Mouse (Mus musculus) kidney, embryonic 16.5 days (tissue): Measurements from ENCODE around the gene Rbp7. TPM values are rescaled to one million over a fixed set of nuclear protein-coding genes. Genes with fewer than 3 reads are reported as not detected.
"Not testable (repeated sequence)": the region's sequence is repeated elsewhere in the genome, so short reads cannot be mapped to it uniquely, and the experiment has no call there.

Experiments
- ATAC-seq: fragments of 200-750 bp; cut with Nextera tagmentation; 2 replicates; pipeline ENCODE4 v1.8.0; 2017; ENCODE audit warnings: moderate TSS enrichment; ENCODE audit not compliant: low FRiP score, low TSS enrichment
- H3K27ac ChIP-seq: fragments of 300-500 bp; sonication (generic); 2 replicates; pipeline ENCODE4 v1.5.1; 2014; ENCODE audit warnings: low read length
- H3K27me3 ChIP-seq: fragments of 300-500 bp; sonication (generic); 2 replicates; pipeline ENCODE4 v1.6.1; 2014; ENCODE audit warnings: low read length, control low read depth, mixed read lengths; ENCODE audit not compliant: insufficient read depth
- H3K36me3 ChIP-seq: fragments of 300-500 bp; sonication (generic); 2 replicates; pipeline ENCODE4 v1.6.1; 2014; ENCODE audit warnings: low read length, control low read depth, mixed read lengths; ENCODE audit not compliant: insufficient read depth
- H3K4me1 ChIP-seq: fragments of 300-500 bp; sonication (generic); 2 replicates; pipeline ENCODE4 v1.6.1; 2014; ENCODE audit warnings: low read length, control low read depth, mixed read lengths; ENCODE audit not compliant: insufficient read depth
- H3K4me2 ChIP-seq: fragments of 300-500 bp; sonication (generic); replicated peaks from 2 replicates; pipeline ENCODE4 v1.6.1; 2014; ENCODE audit warnings: low read depth, low read length
- H3K4me3 ChIP-seq: fragments of 300-500 bp; sonication (generic); 2 replicates; pipeline ENCODE4 v1.5.1; 2014; ENCODE audit warnings: mild to moderate bottlenecking, low read length
- H3K9ac ChIP-seq: fragments of 300-500 bp; sonication (generic); replicated peaks from 2 replicates; pipeline ENCODE4 v1.6.1; 2014; ENCODE audit warnings: low read length
- H3K9me3 ChIP-seq: fragments of 300-500 bp; sonication (generic); 2 replicates; pipeline ENCODE4 v1.6.1; 2016; ENCODE audit warnings: low read length, control low read depth
- WGBS: fragments of 180-500 bp; shearing (Covaris S2); extraction: QIAGEN DNeasy Blood & Tissue Kit; methylation state at CpG from one replicate; pipeline ENCODE4 v1.1.7; 2014; 5-methylcytosine and 5-hydroxymethylcytosine counted together
- polyA plus RNA-seq: library from polyadenylated mRNA; unstranded; fragments of >200 nt; fragmentation: Nextera tagmentation; extraction: Ambion mirVana; gene quantifications from 2 replicates; pipeline ENCODE4 v1.2.1, GENCODE M21; 2015

Gene Rbp7
- polyA plus RNA-seq, 1 experiment from 2014 or later: 1.3 TPM

DNA sequence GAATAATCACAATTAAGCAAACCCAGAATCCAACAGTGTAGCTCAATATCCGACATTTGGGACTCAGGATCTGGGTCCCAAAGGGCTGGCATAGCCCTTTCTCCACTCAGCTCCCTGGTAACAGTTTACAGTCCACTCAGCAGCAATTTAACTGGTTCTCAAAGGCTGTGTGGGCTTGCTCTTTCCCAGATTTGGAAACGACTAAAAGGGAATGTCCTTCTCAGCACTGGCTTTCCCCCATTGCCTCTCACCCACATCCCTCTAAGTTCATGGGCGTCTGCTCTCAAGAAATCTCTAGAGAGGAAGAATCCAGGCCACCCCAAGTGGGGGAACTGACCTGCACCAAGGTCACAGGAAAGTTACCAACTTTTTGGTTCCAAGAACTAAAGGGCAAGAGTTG is 29.8 kb upstream of the Rbp7 start:
- Histone ChIP-seq H3K4me2 (peak overlapping the region; percentile 81), H3K9me3 (no peaks in the 10 kb centered on the region), H3K4me1 (peaks cover 12% of the 10 kb centered on the region), H3K4me3 (peak overlapping the region; percentile 74), H3K36me3 (peaks cover 19% of the 10 kb centered on the region), H3K27ac (peak overlapping the region; percentile 82), H3K9ac (peak overlapping the region; percentile 81), H3K27me3 (no peaks in the 10 kb centered on the region)
- WGBS: 48% methylated on average over 3 of the region's 3 CpGs
- ATAC-seq: peak; percentile 24; the same call in 1 of the 2 replicates

DNA sequence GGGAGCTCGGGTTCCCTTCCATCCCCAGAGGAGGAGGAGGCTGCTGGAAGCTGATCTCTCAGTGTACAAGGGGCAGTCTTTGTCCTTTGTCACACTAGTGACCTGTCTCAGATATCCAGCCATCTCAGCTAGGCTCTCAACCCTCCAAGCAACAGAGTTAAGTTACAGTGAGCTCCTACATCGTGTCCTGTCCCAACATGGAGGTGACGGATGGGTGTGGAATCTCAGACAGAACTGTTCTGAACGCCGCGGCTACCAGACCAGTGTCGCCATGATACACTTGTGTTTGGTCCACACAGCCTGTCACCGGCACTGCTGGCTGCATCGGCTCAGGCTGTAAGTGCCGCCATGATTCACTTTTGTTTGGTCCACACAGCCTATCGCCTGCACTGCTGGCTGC is 22.3 kb upstream of the Rbp7 start, which contains the start of gene Tmem274:
Gene Tmem274, plus strand, starts transcription at position 301 of the 400 bp plus-strand sequence.
- no peak within 1 kb of the TSS for H3K27ac ChIP-seq
- H3K9me3 ChIP-seq: no peaks in the 10 kb centered on the region
- ATAC-seq: no peak
- H3K4me3 ChIP-seq: no peak within 1 kb of the TSS
- no peak within 1 kb of the TSS for H3K9ac ChIP-seq
- peaks cover 6% of the 10 kb centered on the region for H3K36me3 ChIP-seq
- 69% methylated on average over 11 of the region's 11 CpGs for WGBS
- H3K4me1 ChIP-seq: no peaks in the 10 kb centered on the region
- no peak within 1 kb of the TSS for H3K4me2 ChIP-seq
- H3K27me3 ChIP-seq: no peaks in the 10 kb centered on the region

- Histone ChIP-seq H3K9ac (no peak overlapping the region), H3K27ac (no peak overlapping the region), H3K9me3 (no peaks in the 10 kb centered on the region), H3K4me1 (no peaks in the 10 kb centered on the region), H3K4me3 (no peak overlapping the region), H3K4me2 (no peak overlapping the region), H3K36me3 (peaks cover 6% of the 10 kb centered on the region), H3K27me3 (no peaks in the 10 kb centered on the region)
- ATAC-seq: no peak
- 57% methylated on average over 7 of the region's 7 CpGs for WGBS
Measured at GRCm38 (mm10) chr4:149475096-149475495, 20.3 kb upstream of the Rbp7 start.

DNA sequence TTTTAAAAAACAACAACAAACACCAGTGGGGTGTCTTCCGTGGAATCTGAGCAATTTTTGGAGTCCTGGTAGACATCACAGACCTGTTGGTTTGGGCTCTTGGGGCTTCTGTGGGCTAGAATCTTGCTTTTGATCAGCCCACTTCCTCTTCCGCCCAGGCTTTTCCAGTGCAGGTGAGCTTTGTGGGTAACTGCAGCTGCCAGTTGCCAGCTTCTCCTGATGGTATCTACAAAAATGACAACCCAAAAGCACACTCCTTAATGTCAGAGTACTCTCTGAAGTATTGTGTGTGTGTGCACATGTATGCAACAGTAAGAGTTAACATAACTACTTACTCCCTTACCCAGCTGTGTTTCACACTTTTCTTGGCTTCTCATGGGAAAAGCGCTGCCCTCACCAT is 14.8 kb upstream of the Rbp7 start:
- Histone ChIP-seq H3K27me3 (no peaks in the 10 kb centered on the region), H3K4me2 (no peak overlapping the region), H3K9me3 (no peaks in the 10 kb centered on the region), H3K36me3 (peaks cover 15% of the 10 kb centered on the region), H3K4me1 (no peaks in the 10 kb centered on the region), H3K4me3 (no peak overlapping the region), H3K9ac (no peak overlapping the region), H3K27ac (no peak overlapping the region)
- no peak for ATAC-seq
- 94% methylated on average over 3 of the region's 3 CpGs for WGBS

DNA sequence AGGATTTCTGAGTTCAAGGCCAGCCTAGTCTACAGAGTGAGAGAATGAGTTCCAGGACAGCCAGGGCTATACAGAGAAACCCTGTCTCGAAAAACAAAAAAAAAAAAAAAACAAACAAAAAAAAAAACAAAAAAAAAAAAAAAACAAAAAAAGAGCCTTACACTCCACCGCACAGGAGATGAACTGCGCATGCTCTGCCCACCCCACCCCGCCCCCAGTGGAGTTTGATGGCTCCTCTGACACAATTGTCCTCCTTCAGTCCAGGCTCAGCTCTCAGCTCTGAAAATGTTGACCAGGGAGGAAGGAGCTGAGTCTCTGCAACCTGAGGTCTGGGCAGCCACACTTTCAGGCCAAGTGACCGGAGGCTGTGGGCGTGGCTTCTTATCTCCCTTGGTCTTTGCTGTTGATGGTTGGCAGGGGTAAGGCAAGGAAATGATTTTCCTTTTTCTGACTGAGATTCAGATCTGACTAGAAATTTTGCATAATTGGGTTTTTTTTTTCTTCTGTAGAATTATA is 8.7 kb upstream of the Rbp7 start:
- 68% methylated on average over 6 of the region's 6 CpGs for WGBS
- no peak overlapping the region for H3K27ac ChIP-seq

GRCm38 (mm10) chr4:149462305-149462971 is 7.7 kb upstream of the Rbp7 start:
- no peak overlapping the region for H3K27ac ChIP-seq
- no peak overlapping the region for H3K4me3 ChIP-seq
- no peaks in the 10 kb centered on the region for H3K4me1 ChIP-seq
- H3K36me3 ChIP-seq: no peaks in the 10 kb centered on the region
- 82% methylated on average over 6 of the region's 6 CpGs for WGBS
- no peaks in the 10 kb centered on the region for H3K9me3 ChIP-seq
- no peak overlapping the region for H3K4me2 ChIP-seq
- no peaks in the 10 kb centered on the region for H3K27me3 ChIP-seq
- H3K9ac ChIP-seq: no peak overlapping the region
- no peak for ATAC-seq

More for the DNA sequence above, 8.7 kb upstream of the Rbp7 start:
- Histone ChIP-seq H3K9me3 (no peaks in the 10 kb centered on the region), H3K27me3 (no peaks in the 10 kb centered on the region), H3K9ac (no peak overlapping the region), H3K4me1 (no peaks in the 10 kb centered on the region), H3K4me2 (no peak overlapping the region), H3K4me3 (no peak overlapping the region), H3K36me3 (no peaks in the 10 kb centered on the region; the same call in 1 of the 2 replicates)
- ATAC-seq: no peak

- Histone ChIP-seq H3K4me2 (no peak overlapping the region), H3K27me3 (no peaks in the 10 kb centered on the region), H3K4me3 (no peak overlapping the region), H3K4me1 (no peaks in the 10 kb centered on the region), H3K27ac (no peak overlapping the region), H3K36me3 (no peaks in the 10 kb centered on the region), H3K9me3 (no peaks in the 10 kb centered on the region), H3K9ac (no peak overlapping the region)
- no peak for ATAC-seq
- 58% methylated on average over 6 of the region's 7 CpGs for WGBS
Measured at GRCm38 (mm10) chr4:149461579-149462304, 7.0 kb upstream of the Rbp7 start.

GRCm38 (mm10) chr4:149460475-149460874 is 5.7 kb upstream of the Rbp7 start:
- not testable (repeated sequence) for H3K4me1 ChIP-seq, H3K4me2 ChIP-seq, ATAC-seq, H3K27ac ChIP-seq, H3K36me3 ChIP-seq, H3K9me3 ChIP-seq, H3K4me3 ChIP-seq, H3K27me3 ChIP-seq, H3K9ac ChIP-seq
- 93% methylated on average over 2 of the region's 2 CpGs for WGBS

- 80% methylated on average over 1 of the region's 1 CpGs for WGBS
- no peaks in the 10 kb centered on the region for H3K9me3 ChIP-seq
Measured at GRCm38 (mm10) chr4:149459425-149459824, 4.6 kb upstream of the Rbp7 start.

GRCm38 (mm10) chr4:149458526-149458925 is 3.7 kb upstream of the Rbp7 start:
- Histone ChIP-seq H3K4me3 (no peak overlapping the region), H3K9ac (no peak overlapping the region), H3K27me3 (no peaks in the 10 kb centered on the region), H3K4me2 (no peak overlapping the region), H3K36me3 (no peaks in the 10 kb centered on the region), H3K4me1 (no peaks in the 10 kb centered on the region), H3K27ac (no peak overlapping the region), H3K9me3 (no peaks in the 10 kb centered on the region)
- WGBS: 73% methylated on average over 5 of the region's 5 CpGs
- ATAC-seq: no peak

More at GRCm38 (mm10) chr4:149459425-149459824, 4.6 kb upstream of the Rbp7 start:
- H3K4me1 ChIP-seq: no peaks in the 10 kb centered on the region
- H3K27me3 ChIP-seq: no peaks in the 10 kb centered on the region
- ATAC-seq: no peak
- no peak overlapping the region for H3K27ac ChIP-seq
- H3K4me3 ChIP-seq: no peak overlapping the region
- no peak overlapping the region for H3K9ac ChIP-seq
- H3K36me3 ChIP-seq: no peaks in the 10 kb centered on the region
- H3K4me2 ChIP-seq: no peak overlapping the region
